Comparison of ENCODE assay signal across 8 mouse cellular contexts in the genomic region with DNA sequence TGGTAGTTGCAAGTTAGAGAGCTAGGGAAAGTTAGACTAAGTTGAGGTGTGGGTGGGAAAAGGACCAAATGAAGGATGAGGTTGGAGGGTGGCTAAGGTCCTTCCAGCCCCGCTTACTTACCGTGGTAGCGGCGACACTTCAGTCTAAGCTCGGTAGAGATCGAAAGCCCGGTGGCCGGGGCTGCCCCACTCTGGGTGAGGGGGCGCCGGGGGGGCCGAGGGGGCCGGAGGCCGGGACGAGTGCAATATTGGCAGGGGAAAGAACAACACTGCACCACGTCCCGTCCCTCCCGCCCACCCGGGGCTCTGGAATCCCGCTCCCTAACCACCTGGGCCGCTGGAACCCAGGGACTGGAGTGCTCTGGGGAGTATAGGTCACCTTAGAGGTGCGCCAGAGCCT. TPM values are rescaled to one million over a fixed set of nuclear protein-coding genes. Genes with fewer than 3 reads are reported as not detected.
A peak's percentile ranks its signal among the peaks of the same experiment; 100 is the strongest.
DNase-seq lines count a peak whose midpoint lies in the region; ATAC-seq and TF ChIP-seq lines count a peak whose summit lies in the region.

A gene (minus strand): TSS at position 189 of the 400 bp plus-strand sequence.

- ATAC-seq in Patski: no peak
- peak; percentile 3; the same call in 1 of the 2 replicates for ATAC-seq in forebrain, postnatal 0 days
- ATAC-seq in hindbrain, embryonic 15.5 days (ENCODE audit: low FRiP score, low read depth): no peak
- no peak; the same call in 1 of the 2 replicates for ATAC-seq in liver, embryonic 16.5 days (ENCODE audit: low read depth)

- in situ Hi-C loops in Patski (cut with MboI; ENCODE audit: low pct_unique_long_range_greater_than_20kb): no loop called here

- CTCF ChIA-PET in Patski (lab: Charles Lee): interaction anchor here (1.3 to 1.5 kb wide), 3 partner anchors 11 to 126 kb away, joined by 3 to 6 read pairs (median 4); a partner anchor contains a TSS

- H3K27me3 ChIP-seq in kidney, adult 2 months (replicated peaks; ENCODE audit: control insufficient read depth, insufficient read depth, low read length): no peaks in the 10 kb centered on the region
- H3K27me3 ChIP-seq in Patski: no peaks in the 10 kb centered on the region
- H3K27me3 ChIP-seq in forebrain, postnatal 0 days (ENCODE audit: insufficient read depth, low read length): no peaks in the 10 kb centered on the region
- no peaks in the 10 kb centered on the region for H3K27me3 ChIP-seq in hindbrain, embryonic 15.5 days
- H3K27me3 ChIP-seq in liver, embryonic 16.5 days (ENCODE audit: control insufficient read depth, insufficient read depth, low read depth, low read length): peaks cover 51% of the 10 kb centered on the region

- no peak for TF ChIP-seq POLR2A in kidney, adult 2 months (IDR thresholded peaks at IDR 0.05; ENCODE audit: low read depth, low read length)

- peak within 1 kb of the TSS; percentile 53 for H3K9ac ChIP-seq in forebrain, postnatal 0 days
- H3K9ac ChIP-seq in hindbrain, embryonic 15.5 days: peak within 1 kb of the TSS; percentile 46
- H3K9ac ChIP-seq in liver, embryonic 16.5 days (ENCODE audit: low read depth, low read length): no peak within 1 kb of the TSS

- POLR2A ChIA-PET in Patski (lab: Charles Lee): no interaction called here

- peak within 1 kb of the TSS; percentile 91 for H3K4me2 ChIP-seq in forebrain, postnatal 0 days (ENCODE audit: low read depth)
- peak within 1 kb of the TSS; percentile 67 for H3K4me2 ChIP-seq in hindbrain, embryonic 15.5 days
- H3K4me2 ChIP-seq in liver, embryonic 16.5 days (ENCODE audit: low read depth, low read length): peak within 1 kb of the TSS; percentile 74

- no peaks in the 10 kb centered on the region for H3K36me3 ChIP-seq in kidney, adult 2 months (ENCODE audit: control insufficient read depth, insufficient read depth, low read length)
- peaks cover 5% of the 10 kb centered on the region; the same call in 1 of the 2 replicates for H3K36me3 ChIP-seq in forebrain, postnatal 0 days (ENCODE audit: insufficient read depth)
- no peaks in the 10 kb centered on the region for H3K36me3 ChIP-seq in hindbrain, embryonic 15.5 days
- no peaks in the 10 kb centered on the region for H3K36me3 ChIP-seq in liver, embryonic 16.5 days (ENCODE audit: control insufficient read depth, insufficient read depth)

- no peak for TF ChIP-seq CTCF in kidney, adult 2 months (conservative IDR thresholded peaks at IDR 0.05; ENCODE audit: insufficient read depth, insufficient read length, low read depth, low read length)
- TF ChIP-seq CTCF in Patski (IDR thresholded peaks at IDR 0.05): no peak
- no peak for TF ChIP-seq CTCF in forebrain, postnatal 0 days (IDR thresholded peaks at IDR 0.05; ENCODE audit: low read depth)

- H3K27ac ChIP-seq in kidney, adult 2 months (ENCODE audit: insufficient read depth, low read depth, low read length): peak within 1 kb of the TSS; percentile 95
- H3K27ac ChIP-seq in forebrain, postnatal 0 days (ENCODE audit: low read depth, low read length): peak within 1 kb of the TSS; percentile 80
- H3K27ac ChIP-seq in hindbrain, embryonic 15.5 days (replicated peaks): peak within 1 kb of the TSS; percentile 84
- no peak within 1 kb of the TSS for H3K27ac ChIP-seq in liver, embryonic 16.5 days (ENCODE audit: low read length)

- no peaks in the 10 kb centered on the region for H3K9me3 ChIP-seq in forebrain, postnatal 0 days (ENCODE audit: low read length)
- no peaks in the 10 kb centered on the region for H3K9me3 ChIP-seq in hindbrain, embryonic 15.5 days
- H3K9me3 ChIP-seq in liver, embryonic 16.5 days (replicated peaks; ENCODE audit: control insufficient read depth, low read length): no peaks in the 10 kb centered on the region

- DNase-seq in kidney, adult 2 months: no peak
- DNase-seq in kidney, adult 11 months: no peak
- no peak for DNase-seq in Patski (ENCODE audit: low read depth, low spot score)
- DNase-seq in forebrain, postnatal 0 days: no peak
- DNase-seq in spleen, adult 12 weeks (ENCODE audit: low spot score): no peak
- no peak for DNase-seq in thymus, adult 18-20 months

- H3K4me3 ChIP-seq in kidney, adult 2 months (ENCODE audit: insufficient read depth, low read depth, low read length): peak within 1 kb of the TSS; percentile 42
- H3K4me3 ChIP-seq in forebrain, postnatal 0 days (ENCODE audit: low read depth, low read length): peak within 1 kb of the TSS; percentile 45
- peak within 1 kb of the TSS; percentile 41 for H3K4me3 ChIP-seq in hindbrain, embryonic 15.5 days
- peak within 1 kb of the TSS; percentile 15; the same call in 1 of the 2 replicates for H3K4me3 ChIP-seq in liver, embryonic 16.5 days (ENCODE audit: low read depth, low read length)

- WGBS in kidney, adult 2 months: 20% methylated on average over 21 of the region's 21 CpGs
- 3% methylated on average over 21 of the region's 21 CpGs for WGBS in forebrain, postnatal 0 days
- WGBS in hindbrain, embryonic 15.5 days: 2% methylated on average over 21 of the region's 21 CpGs
- WGBS in liver, embryonic 16.5 days (ENCODE audit: insufficient replicate concordance): 9% methylated on average over 21 of the region's 21 CpGs

- H3K4me1 ChIP-seq in kidney, adult 2 months (ENCODE audit: control insufficient read depth, insufficient read depth, low read length): peaks cover 9% of the 10 kb centered on the region; the same call in 1 of the 2 replicates
- peaks cover 28% of the 10 kb centered on the region for H3K4me1 ChIP-seq in forebrain, postnatal 0 days (ENCODE audit: insufficient read depth)
- H3K4me1 ChIP-seq in hindbrain, embryonic 15.5 days (replicated peaks): peaks cover 56% of the 10 kb centered on the region
- H3K4me1 ChIP-seq in liver, embryonic 16.5 days (ENCODE audit: control insufficient read depth, low read depth, low read length): peaks cover 15% of the 10 kb centered on the region

RNA-seq across cellular contexts. Expression of the gene that starts here (rescaled TPM):
- 257 and 283 TPM in 2 replicates for polyA plus RNA-seq in kidney, adult 2 months (2012; rRNA removed)
- 215 TPM for polyA plus RNA-seq in Patski (2021)
- 142 and 167 TPM in 2 replicates for total RNA-seq in forebrain, postnatal 0 days (2014; rRNA removed)
- polyA plus RNA-seq in forebrain, postnatal 0 days (2015; fragmentation: Nextera tagmentation; extraction: Ambion mirVana): 199 and 212 TPM in 2 replicates
- polyA plus RNA-seq in hindbrain, embryonic 15.5 days (2015; fragmentation: Nextera tagmentation; extraction: Ambion mirVana): 149 and 152 TPM in 2 replicates
- 94.4 and 95.3 TPM in 2 replicates for polyA plus RNA-seq in liver, embryonic 16.5 days (2015; fragmentation: Nextera tagmentation; extraction: Ambion mirVana)
